Mouse (Mus musculus) myocyte (in vitro differentiated cells): ENCODE data around the gene Cbl. TPM values are rescaled to one million over a fixed set of nuclear protein-coding genes. Genes with fewer than 3 reads are reported as not detected.

Source experiments
- H3K27me3 ChIP-seq: one replicate; pipeline ENCODE4 v1.6.1; 2011; ENCODE audit not compliant: control insufficient read depth, insufficient read depth, insufficient read length
- H3K36me3 ChIP-seq: one replicate; pipeline ENCODE4 v1.6.1; 2011; ENCODE audit not compliant: control insufficient read depth, insufficient read depth
- H3K4me2 ChIP-seq: one replicate; pipeline ENCODE4 v1.6.1; 2011; ENCODE audit warnings: low read depth, control low read depth
- H3K4me3 ChIP-seq: one replicate; pipeline ENCODE4 v1.5.1; 2011; ENCODE audit warnings: mild to moderate bottlenecking, control low read depth, moderate library complexity
- H3K79me2 ChIP-seq: one replicate; pipeline ENCODE4 v1.6.1; 2011; ENCODE audit not compliant: control insufficient read depth, insufficient read depth
- H3ac ChIP-seq: one replicate; pipeline ENCODE4 v1.6.1; 2011; ENCODE audit not compliant: control insufficient read depth, insufficient read length
- CEBPB ChIP-seq: IDR thresholded peaks from 2 replicates; pipeline ENCODE4 v1.6.1; 2011; ENCODE audit warnings: mild to moderate bottlenecking, moderate library complexity; ENCODE audit not compliant: poor library complexity, insufficient read depth, severe bottlenecking
- E2F4 ChIP-seq: IDR thresholded peaks from one replicate; pipeline ENCODE4 v1.6.1; 2011; ENCODE audit warnings: mild to moderate bottlenecking, control low read depth, moderate library complexity; ENCODE audit not compliant: insufficient read depth
- MAX ChIP-seq: IDR thresholded peaks from one replicate; pipeline ENCODE4 v1.6.1; 2011; ENCODE audit warnings: low read depth, mild to moderate bottlenecking, control low read depth
- MYOD1 ChIP-seq, 3 experiments: IDR thresholded peaks; one replicate each; pipeline ENCODE4 v1.6.1; 2011; ENCODE audit warnings: control low read depth in 2 of 3, low read depth in 2 of 3, mild to moderate bottlenecking in 2 of 3, moderate library complexity in 1 of 3; ENCODE audit not compliant: insufficient read length in 2 of 3, control insufficient read depth in 1 of 3
- MYOG ChIP-seq, 3 experiments: IDR thresholded peaks; one replicate each; pipeline ENCODE4 v1.6.1; 2011; ENCODE audit warnings: control low read depth in 2 of 3, low read depth in 2 of 3, mild to moderate bottlenecking in 2 of 3; ENCODE audit not compliant: insufficient read length in 2 of 3, control insufficient read depth in 1 of 3, insufficient read depth in 1 of 3
- POLR2A ChIP-seq: IDR thresholded peaks from one replicate; pipeline ENCODE4 v1.6.1; 2011; ENCODE audit warnings: low read depth, mild to moderate bottlenecking, control low read depth, moderate library complexity; ENCODE audit not compliant: insufficient read length
- POLR2AphosphoS2 ChIP-seq: IDR thresholded peaks from one replicate; pipeline ENCODE4 v1.6.1; 2011; ENCODE audit warnings: low read depth, control low read depth; ENCODE audit not compliant: insufficient read length
- REST ChIP-seq: IDR thresholded peaks from one replicate; pipeline ENCODE4 v1.6.1; 2011; ENCODE audit warnings: mild to moderate bottlenecking, control low read depth, moderate library complexity; ENCODE audit not compliant: insufficient read depth, insufficient read length
- SRF ChIP-seq: IDR thresholded peaks from one replicate; pipeline ENCODE4 v1.6.1; 2011; ENCODE audit warnings: low read depth; ENCODE audit not compliant: control insufficient read depth, insufficient read length
- TCF12 ChIP-seq: IDR thresholded peaks from one replicate; pipeline ENCODE4 v1.6.1; 2011; ENCODE audit warnings: mild to moderate bottlenecking, control low read depth; ENCODE audit not compliant: poor library complexity, insufficient read depth, severe bottlenecking
- TCF3 ChIP-seq: IDR thresholded peaks from one replicate; pipeline ENCODE4 v1.6.1; 2011; ENCODE audit warnings: low read depth, control low read depth; ENCODE audit not compliant: insufficient read length
- USF1 ChIP-seq: IDR thresholded peaks from one replicate; pipeline ENCODE4 v1.6.1; 2011; ENCODE audit warnings: low read depth, mild to moderate bottlenecking, control low read depth, moderate library complexity
- polyA plus RNA-seq: library from polyadenylated mRNA; unstranded; fragments of >200 nt; fragmentation: generic; extraction: Trizol; gene quantifications from one replicate; pipeline ENCODE4 v1.2.1, GENCODE M21; 2012; ENCODE audit warnings: missing spikeins

Cbl gene
- polyA plus RNA-seq, 1 experiment: 4.5 TPM

GRCm38 (mm10) chr9:44200458-44200857, 33.4 kb downstream of the Cbl start:
- Histone ChIP-seq H3K4me3 (no peak overlapping the region), H3K36me3 (peaks cover 18% of the 10 kb centered on the region), H3ac (no peak overlapping the region), H3K27me3 (no peaks in the 10 kb centered on the region), H3K4me2 (no peak overlapping the region), H3K79me2 (peaks cover 40% of the 10 kb centered on the region)
- TF ChIP-seq E2F4: no peak
- TF ChIP-seq TCF12: no peak
- no peak for TF ChIP-seq POLR2AphosphoS2
- TF ChIP-seq MAX: no peak
- no peak for TF ChIP-seq MYOD1 (IDR thresholded peaks at IDR 0.05; ENCODE audit: control insufficient read depth in 1 of 3, insufficient read length in 2 of 3, low read depth in 2 of 3)
- TF ChIP-seq TCF3: no peak

- no peak overlapping the region for H3ac ChIP-seq
- H3K36me3 ChIP-seq: peaks cover 18% of the 10 kb centered on the region
- TF ChIP-seq REST (no peak), POLR2A (no peak), MAX (no peak), CEBPB (no peak)
- peaks cover 38% of the 10 kb centered on the region for H3K79me2 ChIP-seq
- no peak overlapping the region for H3K4me2 ChIP-seq
- no peaks in the 10 kb centered on the region for H3K27me3 ChIP-seq
- H3K4me3 ChIP-seq: no peak overlapping the region
Observed at GRCm38 (mm10) chr9:44199580-44199979, 34.3 kb downstream of the Cbl start.

- peaks cover 35% of the 10 kb centered on the region for H3K79me2 ChIP-seq
Observed at GRCm38 (mm10) chr9:44199166-44199565, 34.7 kb downstream of the Cbl start.

DNA sequence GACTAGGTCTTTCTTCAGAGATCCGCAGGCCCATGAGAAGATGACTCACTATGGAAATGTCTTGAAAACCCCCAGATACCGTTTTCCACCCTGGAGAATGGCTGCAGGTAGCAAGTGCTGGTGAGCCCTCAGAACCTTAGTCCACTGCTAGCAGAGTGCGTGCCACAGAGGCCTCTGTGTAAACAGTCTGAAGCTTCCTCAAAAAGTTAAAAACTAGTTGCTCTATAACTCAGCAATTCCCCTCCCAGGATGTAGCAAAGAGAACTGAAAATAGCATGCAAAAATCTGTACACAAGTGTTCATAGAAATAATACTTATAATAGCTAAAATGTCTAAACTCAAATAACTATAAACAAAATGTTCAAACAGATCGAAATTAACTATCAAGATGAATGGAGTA, 37.5 kb downstream of the Cbl start:
- Histone ChIP-seq H3K27me3 (no peaks in the 10 kb centered on the region), H3K4me2 (no peak overlapping the region), H3K79me2 (peaks cover 15% of the 10 kb centered on the region), H3ac (no peak overlapping the region), H3K36me3 (peaks cover 18% of the 10 kb centered on the region), H3K4me3 (no peak overlapping the region)
- no peak for TF ChIP-seq USF1
- no peak for TF ChIP-seq MAX
- no peak for TF ChIP-seq SRF
- no peak for TF ChIP-seq CEBPB
- no peak for TF ChIP-seq E2F4
- no peak for TF ChIP-seq MYOG (IDR thresholded peaks at IDR 0.05; ENCODE audit: control insufficient read depth in 1 of 3, insufficient read depth in 1 of 3, insufficient read length in 2 of 3, low read depth in 2 of 3)

More at GRCm38 (mm10) chr9:44199166-44199565, 34.7 kb downstream of the Cbl start:
- TF ChIP-seq TCF12 (no peak), TCF3 (no peak), MAX (no peak), REST (no peak), POLR2AphosphoS2 (no peak)
- no peak overlapping the region for H3K4me2 ChIP-seq
- H3K4me3 ChIP-seq: no peak overlapping the region
- peaks cover 18% of the 10 kb centered on the region for H3K36me3 ChIP-seq
- H3K27me3 ChIP-seq: no peaks in the 10 kb centered on the region
- no peak overlapping the region for H3ac ChIP-seq

DNA sequence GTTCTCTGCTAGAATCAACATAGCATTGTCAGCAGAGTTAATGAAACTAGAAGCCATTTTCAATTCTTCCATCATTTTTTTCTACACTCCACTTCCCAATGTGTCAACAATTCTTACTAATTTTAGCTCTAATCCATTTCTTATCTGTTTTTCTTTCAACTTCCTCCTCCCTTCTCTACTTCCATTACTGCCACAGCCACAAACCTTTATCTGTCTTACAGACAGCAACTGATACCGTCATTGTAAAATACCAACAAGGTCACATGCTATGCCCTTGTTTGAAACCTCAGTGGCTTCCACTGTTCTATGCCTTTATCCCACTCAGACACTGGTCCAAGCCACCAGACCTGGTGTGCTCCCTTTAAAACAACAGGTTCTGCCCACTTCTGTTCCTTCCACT, 39.8 kb downstream of the Cbl start:
- H3K79me2 ChIP-seq: peaks cover 15% of the 10 kb centered on the region
- no peak overlapping the region for H3ac ChIP-seq
- no peak overlapping the region for H3K4me2 ChIP-seq
- no peaks in the 10 kb centered on the region for H3K27me3 ChIP-seq
- H3K36me3 ChIP-seq: peaks cover 5% of the 10 kb centered on the region
- TF ChIP-seq POLR2A (no peak), TCF12 (no peak), REST (no peak), POLR2AphosphoS2 (no peak), MYOD1 (IDR thresholded peaks at IDR 0.05; ENCODE audit: control insufficient read depth in 1 of 3, insufficient read length in 2 of 3, low read depth in 2 of 3) (no peak), E2F4 (no peak), CEBPB (no peak), TCF3 (no peak), MYOG (IDR thresholded peaks at IDR 0.05; ENCODE audit: control insufficient read depth in 1 of 3, insufficient read depth in 1 of 3, insufficient read length in 2 of 3, low read depth in 2 of 3) (no peak), USF1 (no peak)
- no peak overlapping the region for H3K4me3 ChIP-seq

DNA sequence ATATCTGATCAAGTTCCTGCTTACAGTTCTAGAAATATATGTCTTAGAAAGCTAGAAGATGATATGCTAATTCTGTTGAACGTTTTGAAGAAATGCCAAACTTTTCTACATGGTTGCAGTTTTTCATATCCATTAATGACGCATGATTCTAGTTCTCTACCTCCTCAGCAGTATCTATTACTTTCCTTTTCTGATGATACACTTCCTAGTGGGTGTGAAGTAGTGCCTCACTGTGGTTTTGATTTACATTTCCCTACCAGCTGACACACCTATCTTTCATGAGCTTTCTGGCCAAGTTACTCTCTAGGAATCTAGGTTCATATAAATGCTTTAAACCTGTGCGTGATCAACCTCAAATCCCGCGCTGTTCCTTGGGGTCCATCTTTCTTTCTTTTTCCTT, 41.1 kb downstream of the Cbl start:
- Histone ChIP-seq H3K4me2 (no peak overlapping the region), H3K36me3 (peaks cover 5% of the 10 kb centered on the region)
- TF ChIP-seq POLR2A (no peak), POLR2AphosphoS2 (no peak), USF1 (no peak), MYOD1 (IDR thresholded peaks at IDR 0.05; ENCODE audit: control insufficient read depth in 1 of 3, insufficient read length in 2 of 3, low read depth in 2 of 3) (no peak), SRF (no peak), TCF3 (no peak), CEBPB (no peak), REST (no peak), E2F4 (no peak), MYOG (IDR thresholded peaks at IDR 0.05; ENCODE audit: control insufficient read depth in 1 of 3, insufficient read depth in 1 of 3, insufficient read length in 2 of 3, low read depth in 2 of 3) (no peak), MAX (no peak), TCF12 (no peak)

More for the DNA sequence above, 41.1 kb downstream of the Cbl start:
- no peaks in the 10 kb centered on the region for H3K27me3 ChIP-seq
- H3K79me2 ChIP-seq: peaks cover 15% of the 10 kb centered on the region
- no peak overlapping the region for H3K4me3 ChIP-seq
- H3ac ChIP-seq: no peak overlapping the region
